Mouse (Mus musculus): ENCODE results near the gene Ssh1.

- TF ChIP-seq EP300 (IDR thresholded peaks at IDR 0.05; ENCODE audit: low read length) = no peak
- no peak for TF ChIP-seq POLR2A (IDR thresholded peaks at IDR 0.05; ENCODE audit: low read depth, low read length)
- no peak for TF ChIP-seq CTCF (conservative IDR thresholded peaks at IDR 0.05 in 1 of 2, IDR thresholded peaks at IDR 0.05 in 1 of 2; ENCODE audit: low read depth in 2 of 2, low read length in 2 of 2)
- no peak for TF ChIP-seq ZC3H11A (IDR thresholded peaks at IDR 0.05; ENCODE audit: low read depth, low read length)
- no peak for TF ChIP-seq MAX (IDR thresholded peaks at IDR 0.05; ENCODE audit: low read length)
- TF ChIP-seq USF1 (IDR thresholded peaks at IDR 0.05; ENCODE audit: low read depth, low read length) = no peak
- no peak for TF ChIP-seq BHLHE40 (IDR thresholded peaks at IDR 0.05; ENCODE audit: low read depth, low read length)
- TF ChIP-seq IRF4 (IDR thresholded peaks at IDR 0.05; ENCODE audit: low read depth, low read length) = no peak
- TF ChIP-seq ZKSCAN1 (IDR thresholded peaks at IDR 0.05; ENCODE audit: borderline replicate concordance, low read depth, low read length) = no peak
- peak; percentile 41; the same call in 1 of the 2 replicates for TF ChIP-seq MXI1 (IDR thresholded peaks at IDR 0.05; ENCODE audit: low read depth, low read length)
- TF ChIP-seq E2F4 (IDR thresholded peaks at IDR 0.05; ENCODE audit: insufficient replicate concordance, low read depth, low read length) = no peak
These were observed 94.2 kb downstream of the Ssh1 start for GRCm38 (mm10) chr5:113899543-113899942.

Measured in CH12.LX (cell line).